Mouse (Mus musculus) G1E (cell line): ENCODE data around the gene Kctd2. TPM values are rescaled to one million over a fixed set of nuclear protein-coding genes. Genes with fewer than 3 reads are reported as not detected.
"Not testable (repeated sequence)": the region's sequence is repeated elsewhere in the genome, so short reads cannot be mapped to it uniquely, and the experiment has no call there.

Experiments
- ATAC-seq: 2 replicates; pipeline ENCODE4 v1.8.0; 2016; ENCODE audit warnings: mild to moderate bottlenecking; ENCODE audit not compliant: insufficient number of reproducible peaks, poor library complexity, low FRiP score, severe bottlenecking; ENCODE audit errors: extremely low read depth
- DNase-seq: peaks from one replicate; pipeline ENCODE4 v3.0.0; 2012; ENCODE audit warnings: low spot score
- H3K27me3 ChIP-seq: 2 replicates; pipeline ENCODE4 v1.6.1; 2012; ENCODE audit warnings: mild to moderate bottlenecking, low read length, inconsistent platforms; ENCODE audit not compliant: insufficient read depth
- H3K36me3 ChIP-seq: replicated peaks from 2 replicates; pipeline ENCODE3; 2012; ENCODE audit warnings: mild to moderate bottlenecking, inconsistent platforms
- H3K4me1 ChIP-seq: 2 replicates; pipeline ENCODE4 v1.6.1; 2012; ENCODE audit warnings: low read depth, low read length, inconsistent platforms, mixed read lengths; ENCODE audit not compliant: insufficient read depth
- H3K4me3 ChIP-seq: 2 replicates; pipeline ENCODE4 v1.5.1; 2012; ENCODE audit warnings: low read depth, mild to moderate bottlenecking, inconsistent platforms, low read length, moderate library complexity, mixed read lengths
- H3K9me3 ChIP-seq: replicated peaks from 2 replicates; pipeline ENCODE4 v1.6.1; 2012; ENCODE audit warnings: inconsistent platforms
- CTCF ChIP-seq: IDR thresholded peaks from 2 replicates; pipeline ENCODE4 v1.5.1; 2012; ENCODE audit warnings: low read depth, low read length, inconsistent platforms, mixed read lengths
- GATA1 ChIP-seq: IDR thresholded peaks from 2 replicates; pipeline ENCODE4 v1.6.1; 2012; ENCODE audit warnings: borderline replicate concordance, low read length, inconsistent platforms, mixed read lengths
- GATA2 ChIP-seq: IDR thresholded peaks from 2 replicates; pipeline ENCODE4 v1.6.1; 2012; ENCODE audit warnings: low read depth, low read length, inconsistent platforms, borderline replicate concordance
- POLR2AphosphoS5 ChIP-seq: IDR thresholded peaks from 2 replicates; pipeline ENCODE4 v1.6.1; 2012; ENCODE audit warnings: low read depth, low read length, inconsistent platforms; ENCODE audit not compliant: insufficient replicate concordance
- TAL1 ChIP-seq: conservative IDR thresholded peaks from 2 replicates; pipeline ENCODE4 v1.6.1; 2012; ENCODE audit warnings: low read depth, low read length, inconsistent platforms, mixed read lengths
- polyA plus RNA-seq: library from polyadenylated mRNA; stranded (reverse); fragments of >175 nt; gene quantifications from 2 replicates; pipeline ENCODE4 v1.2.3, GENCODE M21; 2012
- total RNA-seq, 2 experiments: library from RNA; stranded (forward) in 1 of 2; stranded (reverse) in 1 of 2; fragments of 200-1000 nt in 1 of 2; fragments of >200 nt in 1 of 2; fragmentation: Nextera tagmentation in 1 of 2; gene quantifications; 2 replicates each; pipeline ENCODE4 v1.2.3; 2014 to 2017

Kctd2 gene
- total and polyA plus RNA-seq, 3 experiments: 15.2 to 17.5 (median 15.4) TPM

- peak; percentile 85 for DNase-seq
- peak; percentile 35; the same call in 1 of the 2 replicates for ATAC-seq
- Histone ChIP-seq H3K27me3 (peaks cover 15% of the 10 kb centered on the region), H3K9me3 (no peaks in the 10 kb centered on the region), H3K4me1 (peaks cover 53% of the 10 kb centered on the region), H3K36me3 (peaks cover 11% of the 10 kb centered on the region), H3K4me3 (no peak overlapping the region)
- TF ChIP-seq GATA1 (no peak), POLR2AphosphoS5 (no peak), TAL1 (no peak), CTCF (peak; percentile 99)
Measured at GRCm38 (mm10) chr11:115473626-115474275, 53.8 kb downstream of the Kctd2 start.

GRCm38 (mm10) chr11:115475025-115475757 lies 55.3 kb downstream of the Kctd2 start, which contains the start of gene Armc7:
Armc7 (plus strand) TSS chr11:115475667.
- peaks cover 26% of the 10 kb centered on the region for H3K36me3 ChIP-seq
- DNase-seq (peak; percentile 98), ATAC-seq (peak; percentile 99)
- H3K4me1 ChIP-seq: peaks cover 53% of the 10 kb centered on the region
- peak within 1 kb of the TSS; percentile 92 for H3K4me3 ChIP-seq
- H3K27me3 ChIP-seq: peaks cover 6% of the 10 kb centered on the region; the same call in 1 of the 2 replicates
- TF ChIP-seq CTCF: no peak
- H3K9me3 ChIP-seq: no peaks in the 10 kb centered on the region

- TF ChIP-seq CTCF (no peak), POLR2AphosphoS5 (no peak), GATA2 (no peak), TAL1 (no peak), GATA1 (no peak)
- DNase-seq: no peak
- Histone ChIP-seq H3K36me3 (peaks cover 32% of the 10 kb centered on the region), H3K9me3 (no peaks in the 10 kb centered on the region), H3K4me1 (peaks cover 53% of the 10 kb centered on the region), H3K27me3 (peaks cover 6% of the 10 kb centered on the region; the same call in 1 of the 2 replicates), H3K4me3 (peak overlapping the region; percentile 92)
- no peak for ATAC-seq
Measured at GRCm38 (mm10) chr11:115475758-115476237, 55.9 kb downstream of the Kctd2 start.

- not testable (repeated sequence) for DNase-seq
Measured at GRCm38 (mm10) chr11:115476630-115477029, 56.7 kb downstream of the Kctd2 start.

GRCm38 (mm10) chr11:115477388-115477787 lies 57.5 kb downstream of the Kctd2 start:
- not testable (repeated sequence) for H3K27me3 ChIP-seq, DNase-seq, ATAC-seq, H3K4me3 ChIP-seq, H3K9me3 ChIP-seq
- H3K4me1 ChIP-seq: peaks cover 49% of the 10 kb centered on the region
- H3K36me3 ChIP-seq: peaks cover 42% of the 10 kb centered on the region

More at GRCm38 (mm10) chr11:115476630-115477029, 56.7 kb downstream of the Kctd2 start:
- Histone ChIP-seq H3K36me3 (peaks cover 38% of the 10 kb centered on the region), H3K4me1 (peaks cover 53% of the 10 kb centered on the region), H3K4me3 (peak overlapping the region; percentile 92; the same call in 1 of the 2 replicates)
- not testable (repeated sequence) for ATAC-seq, H3K9me3 ChIP-seq, H3K27me3 ChIP-seq

- ATAC-seq (no peak), DNase-seq (no peak)
- peaks cover 49% of the 10 kb centered on the region for H3K36me3 ChIP-seq
- no peaks in the 10 kb centered on the region for H3K27me3 ChIP-seq
- no peaks in the 10 kb centered on the region for H3K9me3 ChIP-seq
- TF ChIP-seq POLR2AphosphoS5 (no peak), CTCF (no peak), TAL1 (no peak), GATA2 (no peak), GATA1 (no peak)
- peaks cover 40% of the 10 kb centered on the region for H3K4me1 ChIP-seq
- H3K4me3 ChIP-seq: no peak overlapping the region
Measured at GRCm38 (mm10) chr11:115478296-115478938, 58.5 kb downstream of the Kctd2 start.

Other genes starting within 250 kb of the Kctd2 start
Only the 20 nearest of the 23 such genes appear.
- 0.53 TPM in 1 of 2 replicates, not detected in the other for gene Grin2c, start 152.9 kb upstream of the Kctd2 start, total RNA-seq (2014; fragmentation: Nextera tagmentation)
- gene Grin2c, start 152.9 kb upstream of the Kctd2 start, total RNA-seq (2017): 0.06 TPM in 1 of 2 replicates, not detected in the other
- not detected in 2 replicates for gene Grin2c, start 152.9 kb upstream of the Kctd2 start, polyA plus RNA-seq
- gene Fdxr, start 143.1 kb upstream of the Kctd2 start, total RNA-seq (2014; fragmentation: Nextera tagmentation): 3.7 and 10.4 TPM in 2 replicates
- gene Fdxr, start 143.1 kb upstream of the Kctd2 start, total RNA-seq (2017): 10.7 and 11.1 TPM in 2 replicates
- 32.2 and 36.3 TPM in 2 replicates for gene Fdxr, start 143.1 kb upstream of the Kctd2 start, polyA plus RNA-seq
- gene Fads6, start 122.5 kb upstream of the Kctd2 start, total RNA-seq (2014; fragmentation: Nextera tagmentation): not detected in 2 replicates
- gene Fads6, start 122.5 kb upstream of the Kctd2 start, total RNA-seq (2017): 0.06 and 0.38 TPM in 2 replicates
- gene Fads6, start 122.5 kb upstream of the Kctd2 start, polyA plus RNA-seq: not detected in 2 replicates
- not detected in 2 replicates for gene Otop2, start 113.0 kb upstream of the Kctd2 start, total RNA-seq (2014; fragmentation: Nextera tagmentation)
- not detected in 2 replicates for gene Otop2, start 113.0 kb upstream of the Kctd2 start, total RNA-seq (2017)
- not detected in 2 replicates for gene Otop2, start 113.0 kb upstream of the Kctd2 start, polyA plus RNA-seq
- gene Ush1g, start 98.1 kb upstream of the Kctd2 start, total RNA-seq (2014; fragmentation: Nextera tagmentation): not detected in 2 replicates
- 0.05 and 0.06 TPM in 2 replicates for gene Ush1g, start 98.1 kb upstream of the Kctd2 start, total RNA-seq (2017)
- gene Ush1g, start 98.1 kb upstream of the Kctd2 start, polyA plus RNA-seq: not detected in 2 replicates
- not detected in 2 replicates for gene Otop3, start 85.4 kb upstream of the Kctd2 start, total RNA-seq (2014; fragmentation: Nextera tagmentation)
- gene Otop3, start 85.4 kb upstream of the Kctd2 start, total RNA-seq (2017): not detected in 2 replicates
- not detected in 2 replicates for gene Otop3, start 85.4 kb upstream of the Kctd2 start, polyA plus RNA-seq
- not detected in 2 replicates for gene Hid1, start 52.4 kb upstream of the Kctd2 start, total RNA-seq (2014; fragmentation: Nextera tagmentation)
- not detected in 2 replicates for gene Hid1, start 52.4 kb upstream of the Kctd2 start, total RNA-seq (2017)
- gene Hid1, start 52.4 kb upstream of the Kctd2 start, polyA plus RNA-seq: 0.01 TPM in 1 of 2 replicates, not detected in the other
- not detected in 2 replicates for gene Cdr2l, start 38.2 kb upstream of the Kctd2 start, total RNA-seq (2014; fragmentation: Nextera tagmentation)
- gene Cdr2l, start 38.2 kb upstream of the Kctd2 start, total RNA-seq (2017): 0.05 and 0.06 TPM in 2 replicates
- gene Cdr2l, start 38.2 kb upstream of the Kctd2 start, polyA plus RNA-seq: not detected in 2 replicates
- 66.8 and 102 TPM in 2 replicates for gene Mrpl58, start 16.4 kb upstream of the Kctd2 start, total RNA-seq (2014; fragmentation: Nextera tagmentation)
- gene Mrpl58, start 16.4 kb upstream of the Kctd2 start, total RNA-seq (2017): 75.3 and 78.5 TPM in 2 replicates
- 67.0 and 74.3 TPM in 2 replicates for gene Mrpl58, start 16.4 kb upstream of the Kctd2 start, polyA plus RNA-seq
- gene Atp5h, start 166 bp upstream of the Kctd2 start, total RNA-seq (2014; fragmentation: Nextera tagmentation): 472 and 487 TPM in 2 replicates
- gene Atp5h, start 166 bp upstream of the Kctd2 start, total RNA-seq (2017): 721 and 764 TPM in 2 replicates
- 58.6 and 107 TPM in 2 replicates for gene Atp5h, start 166 bp upstream of the Kctd2 start, polyA plus RNA-seq
- not detected in 2 replicates for gene Trim80, start 20.4 kb downstream of the Kctd2 start, total RNA-seq (2014; fragmentation: Nextera tagmentation)
- gene Trim80, start 20.4 kb downstream of the Kctd2 start, total RNA-seq (2017): not detected in 2 replicates
- not detected in 2 replicates for gene Trim80, start 20.4 kb downstream of the Kctd2 start, polyA plus RNA-seq
- not detected in 2 replicates for gene Slc16a5, start 42.3 kb downstream of the Kctd2 start, total RNA-seq (2014; fragmentation: Nextera tagmentation)
- 0.05 TPM in 1 of 2 replicates, not detected in the other for gene Slc16a5, start 42.3 kb downstream of the Kctd2 start, total RNA-seq (2017)
- gene Slc16a5, start 42.3 kb downstream of the Kctd2 start, polyA plus RNA-seq: not detected in 2 replicates
- gene Armc7, start 55.5 kb downstream of the Kctd2 start, total RNA-seq (2014; fragmentation: Nextera tagmentation): 6.0 and 8.4 TPM in 2 replicates
- 5.9 and 7.8 TPM in 2 replicates for gene Armc7, start 55.5 kb downstream of the Kctd2 start, total RNA-seq (2017)
- 24.4 and 29.0 TPM in 2 replicates for gene Armc7, start 55.5 kb downstream of the Kctd2 start, polyA plus RNA-seq
- gene Nt5c, start 71.7 kb downstream of the Kctd2 start, total RNA-seq (2014; fragmentation: Nextera tagmentation): 43.7 and 47.1 TPM in 2 replicates
- gene Nt5c, start 71.7 kb downstream of the Kctd2 start, total RNA-seq (2017): 145 and 161 TPM in 2 replicates
- 67.4 and 118 TPM in 2 replicates for gene Nt5c, start 71.7 kb downstream of the Kctd2 start, polyA plus RNA-seq
- gene Jpt1, start 94.3 kb downstream of the Kctd2 start, total RNA-seq (2014; fragmentation: Nextera tagmentation): 172 and 222 TPM in 2 replicates
- gene Jpt1, start 94.3 kb downstream of the Kctd2 start, total RNA-seq (2017): 186 and 196 TPM in 2 replicates
- 202 and 218 TPM in 2 replicates for gene Jpt1, start 94.3 kb downstream of the Kctd2 start, polyA plus RNA-seq
- 491 and 596 TPM in 2 replicates for gene Sumo2, start 116.1 kb downstream of the Kctd2 start, total RNA-seq (2014; fragmentation: Nextera tagmentation)
- gene Sumo2, start 116.1 kb downstream of the Kctd2 start, total RNA-seq (2017): 642 and 699 TPM in 2 replicates
- gene Sumo2, start 116.1 kb downstream of the Kctd2 start, polyA plus RNA-seq: 393 and 421 TPM in 2 replicates
- gene Nup85, start 144.3 kb downstream of the Kctd2 start, total RNA-seq (2014; fragmentation: Nextera tagmentation): 78.5 and 87.7 TPM in 2 replicates
- 166 and 172 TPM in 2 replicates for gene Nup85, start 144.3 kb downstream of the Kctd2 start, total RNA-seq (2017)
- 28.2 and 57.5 TPM in 2 replicates for gene Nup85, start 144.3 kb downstream of the Kctd2 start, polyA plus RNA-seq
- gene Mrps7, start 183.8 kb downstream of the Kctd2 start, total RNA-seq (2014; fragmentation: Nextera tagmentation): 34.3 and 41.0 TPM in 2 replicates
- 52.8 and 53.5 TPM in 2 replicates for gene Mrps7, start 183.8 kb downstream of the Kctd2 start, total RNA-seq (2017)
- 61.1 and 68.7 TPM in 2 replicates for gene Mrps7, start 183.8 kb downstream of the Kctd2 start, polyA plus RNA-seq
- gene Gga3, start 183.9 kb downstream of the Kctd2 start, total RNA-seq (2014; fragmentation: Nextera tagmentation): 58.5 and 95.5 TPM in 2 replicates
- 13.7 and 22.7 TPM in 2 replicates for gene Gga3, start 183.9 kb downstream of the Kctd2 start, total RNA-seq (2017)
- 102 and 144 TPM in 2 replicates for gene Gga3, start 183.9 kb downstream of the Kctd2 start, polyA plus RNA-seq
- gene Mif4gd, start 192.8 kb downstream of the Kctd2 start, total RNA-seq (2014; fragmentation: Nextera tagmentation): 43.6 and 59.8 TPM in 2 replicates
- 49.9 and 59.4 TPM in 2 replicates for gene Mif4gd, start 192.8 kb downstream of the Kctd2 start, total RNA-seq (2017)
- 24.3 and 32.4 TPM in 2 replicates for gene Mif4gd, start 192.8 kb downstream of the Kctd2 start, polyA plus RNA-seq